Mouse (Mus musculus) lung, embryonic 14.5 days (tissue): ENCODE data around the gene Adprh. TPM values are rescaled to one million over a fixed set of nuclear protein-coding genes. Genes with fewer than 3 reads are reported as not detected.

Source experiments
- ATAC-seq: fragments of 200-750 bp; cut with Nextera tagmentation; 2 replicates; pipeline ENCODE4 v1.8.0; 2017; ENCODE audit warnings: mild to moderate bottlenecking, moderate TSS enrichment, moderate library complexity; ENCODE audit not compliant: insufficient read depth
- DNase-seq: peaks from one replicate; pipeline ENCODE4 v3.0.0-alpha.2; 2015
- H3K27ac ChIP-seq: fragments of 300-500 bp; sonication (generic); 2 replicates; pipeline ENCODE4 v1.5.1; 2014; ENCODE audit warnings: low read depth, mild to moderate bottlenecking, moderate library complexity
- H3K27me3 ChIP-seq: fragments of 300-500 bp; sonication (generic); 2 replicates; pipeline ENCODE4 v1.6.1; 2014; ENCODE audit warnings: low read length, control low read depth; ENCODE audit not compliant: insufficient read depth
- H3K36me3 ChIP-seq: fragments of 300-500 bp; sonication (generic); 2 replicates; pipeline ENCODE4 v1.6.1; 2014; ENCODE audit warnings: control low read depth; ENCODE audit not compliant: insufficient read depth
- H3K4me1 ChIP-seq: fragments of 300-500 bp; sonication (generic); 2 replicates; pipeline ENCODE4 v1.6.1; 2014; ENCODE audit warnings: antibody characterized with exemption, control low read depth; ENCODE audit not compliant: insufficient read depth
- H3K4me2 ChIP-seq: fragments of 300-500 bp; sonication (generic); 2 replicates; pipeline ENCODE4 v1.6.1; 2014; ENCODE audit warnings: mild to moderate bottlenecking
- H3K4me3 ChIP-seq: fragments of 300-500 bp; sonication (generic); 2 replicates; pipeline ENCODE4 v1.5.1; 2014; ENCODE audit warnings: low read depth, low read length
- H3K9ac ChIP-seq: fragments of 300-500 bp; sonication (generic); 2 replicates; pipeline ENCODE4 v1.6.1; 2014
- H3K9me3 ChIP-seq: fragments of 300-500 bp; sonication (generic); 2 replicates; pipeline ENCODE4 v1.6.1; 2016; ENCODE audit warnings: low read depth, low read length, control low read depth
- CTCF ChIP-seq: IDR thresholded peaks from 2 replicates; pipeline ENCODE4 v1.5.1; 2016; ENCODE audit warnings: antibody characterized with exemption, low read depth
- WGBS: fragments of 180-500 bp; shearing (Covaris S2); extraction: QIAGEN DNeasy Blood & Tissue Kit; methylation state at CpG from one replicate; pipeline ENCODE4 v1.1.7; 2014; 5-methylcytosine and 5-hydroxymethylcytosine counted together
- polyA plus RNA-seq: library from polyadenylated mRNA; unstranded; fragments of >200 nt; fragmentation: Nextera tagmentation; extraction: Ambion mirVana; gene quantifications from 2 replicates; pipeline ENCODE4 v1.2.1, GENCODE M21; 2014

Adprh gene
- polyA plus RNA-seq = 82.9 and 91.4 TPM in 2 replicates

GRCm38 (mm10) chr16:38452442-38453202 is at the start of gene Adprh:
TSS of gene Adprh (minus strand) at chr16:38452703.
- peak within 1 kb of the TSS; percentile 89 for H3K27ac ChIP-seq
- H3K4me2 ChIP-seq = peak within 1 kb of the TSS; percentile 76
- H3K9ac ChIP-seq = peak within 1 kb of the TSS; percentile 88
- no peak for TF ChIP-seq CTCF
- H3K27me3 ChIP-seq = no peaks in the 10 kb centered on the region
- peak within 1 kb of the TSS; percentile 56 for H3K4me3 ChIP-seq
- H3K9me3 ChIP-seq = no peaks in the 10 kb centered on the region
- H3K4me1 ChIP-seq = no peaks in the 10 kb centered on the region
- under 1% methylated on average over 60 of the region's 61 CpGs for WGBS
- peak; percentile 98 for ATAC-seq
- peak; percentile 96 for DNase-seq
- H3K36me3 ChIP-seq = peaks cover 28% of the 10 kb centered on the region

- Histone ChIP-seq H3K9me3 (no peaks in the 10 kb centered on the region), H3K27ac (no peak overlapping the region), H3K36me3 (peaks cover 30% of the 10 kb centered on the region), H3K27me3 (no peaks in the 10 kb centered on the region), H3K9ac (no peak overlapping the region), H3K4me2 (no peak overlapping the region), H3K4me1 (no peaks in the 10 kb centered on the region), H3K4me3 (no peak overlapping the region)
- DNase-seq (no peak), ATAC-seq (no peak)
- WGBS = 82% methylated on average over 7 of the region's 7 CpGs
- no peak for TF ChIP-seq CTCF
Measured at GRCm38 (mm10) chr16:38496604-38497140, 44.2 kb upstream of the Adprh start.

- ATAC-seq (no peak), DNase-seq (peak; percentile 59)
- no peak overlapping the region for H3K4me3 ChIP-seq
- H3K36me3 ChIP-seq = peaks cover 20% of the 10 kb centered on the region
- no peaks in the 10 kb centered on the region for H3K27me3 ChIP-seq
- TF ChIP-seq CTCF = peak; percentile 39
- H3K27ac ChIP-seq = no peak overlapping the region
- WGBS = 72% methylated on average over 10 of the region's 10 CpGs
- no peak overlapping the region for H3K4me2 ChIP-seq
- H3K9ac ChIP-seq = no peak overlapping the region
- no peaks in the 10 kb centered on the region for H3K4me1 ChIP-seq
- H3K9me3 ChIP-seq = no peaks in the 10 kb centered on the region
Measured at GRCm38 (mm10) chr16:38493890-38494289, 41.4 kb upstream of the Adprh start.

GRCm38 (mm10) chr16:38492551-38492950 is 40.0 kb upstream of the Adprh start:
- H3K9ac ChIP-seq = no peak overlapping the region
- no peak overlapping the region for H3K27ac ChIP-seq
- no peak overlapping the region for H3K4me3 ChIP-seq
- ATAC-seq (no peak), DNase-seq (no peak)
- no peak overlapping the region for H3K4me2 ChIP-seq
- peaks cover 11% of the 10 kb centered on the region for H3K36me3 ChIP-seq
- no peak for TF ChIP-seq CTCF
- H3K4me1 ChIP-seq = no peaks in the 10 kb centered on the region
- no peaks in the 10 kb centered on the region for H3K9me3 ChIP-seq
- H3K27me3 ChIP-seq = no peaks in the 10 kb centered on the region
- WGBS = 82% methylated on average over 3 of the region's 3 CpGs

GRCm38 (mm10) chr16:38483582-38484309 is 31.2 kb upstream of the Adprh start:
- DNase-seq = peak; percentile 37
- 22% methylated on average over 42 of the region's 42 CpGs for WGBS
- peaks cover 4% of the 10 kb centered on the region; the same call in 1 of the 2 replicates for H3K4me1 ChIP-seq
- peak overlapping the region; percentile 33 for H3K4me3 ChIP-seq
- no peak for TF ChIP-seq CTCF
- H3K27ac ChIP-seq = no peak overlapping the region
- peaks cover 15% of the 10 kb centered on the region; the same call in 1 of the 2 replicates for H3K27me3 ChIP-seq
- peak; percentile 45; the same call in 1 of the 2 replicates for ATAC-seq
- no peak overlapping the region for H3K9ac ChIP-seq
- H3K4me2 ChIP-seq = peak overlapping the region; percentile 65
- no peaks in the 10 kb centered on the region for H3K36me3 ChIP-seq
- no peaks in the 10 kb centered on the region for H3K9me3 ChIP-seq

GRCm38 (mm10) chr16:38482780-38483562 is 30.5 kb upstream of the Adprh start:
- Histone ChIP-seq H3K9ac (no peak overlapping the region; the same call in 1 of the 2 replicates), H3K4me2 (peak overlapping the region; percentile 65), H3K27me3 (peaks cover 15% of the 10 kb centered on the region; the same call in 1 of the 2 replicates), H3K4me1 (peaks cover 4% of the 10 kb centered on the region; the same call in 1 of the 2 replicates), H3K27ac (no peak overlapping the region), H3K36me3 (no peaks in the 10 kb centered on the region), H3K9me3 (no peaks in the 10 kb centered on the region), H3K4me3 (peak overlapping the region; percentile 33)
- 11% methylated on average over 32 of the region's 32 CpGs for WGBS
- peak; percentile 48; the same call in 1 of the 2 replicates for ATAC-seq
- peak; percentile 68 for DNase-seq
- peak; percentile 53 for TF ChIP-seq CTCF
